Mouse (Mus musculus): ENCODE measurements around the gene Hist1h1a. TPM values are rescaled to one million over a fixed set of nuclear protein-coding genes. Genes with fewer than 3 reads are reported as not detected.

Gene Hist1h1a
- 0.66 and 1.8 TPM in 2 replicates for polyA plus RNA-seq (2012; rRNA removed)

GRCm38 (mm10) chr13:23763586-23764323, at the start of gene Hist1h1a:
Gene Hist1h1a (plus strand): TSS chr13:23763666.

GRCm38 (mm10) chr13:23738677-23739068, 24.8 kb upstream of the Hist1h1a start, which contains the start of gene Hist1h1c:
Gene Hist1h1c (plus strand): TSS chr13:23738808.

GRCm38 (mm10) chr13:23745381-23746161, 17.9 kb upstream of the Hist1h1a start, which contains the start of gene Hist1h3c:
Gene Hist1h3c (minus strand): TSS chr13:23745602.

GRCm38 (mm10) chr13:23746201-23747080, 17.0 kb upstream of the Hist1h1a start, which contains the start of gene Hist1h2bb:
Gene Hist1h2bb (plus strand): TSS chr13:23746734.

GRCm38 (mm10) chr13:23750839-23751477, 12.5 kb upstream of the Hist1h1a start, which contains the start of gene Hist1h2ab:
Gene Hist1h2ab (plus strand): TSS chr13:23751126.

GRCm38 (mm10) chr13:23752067-23752741, 11.3 kb upstream of the Hist1h1a start, which contains the start of gene Hist1h3b:
Gene Hist1h3b (plus strand): TSS chr13:23752267.

GRCm38 (mm10) chr13:23756790-23757189, 6.7 kb upstream of the Hist1h1a start, which contains the start of gene Hist1h4b:
Gene Hist1h4b (plus strand): TSS chr13:23757013.

GRCm38 (mm10) chr13:23760972-23761864, 2.2 kb upstream of the Hist1h1a start, which contains the start of gene Hist1h4a:
Gene Hist1h4a (minus strand): TSS chr13:23761230.

GRCm38 (mm10) chr13:23761871-23762821, 1.3 kb upstream of the Hist1h1a start, which contains the start of gene Hist1h3a:
Gene Hist1h3a (minus strand): TSS chr13:23762386.

GRCm38 (mm10) chr13:23769613-23770012, 6.1 kb downstream of the Hist1h1a start, which contains the start of gene Trim38:
Gene Trim38 (plus strand): TSS chr13:23769913.

GRCm38 (mm10) chr13:23806422-23807052, 43.1 kb downstream of the Hist1h1a start, which contains the start of gene Slc17a2:
Gene Slc17a2 (plus strand): TSS chr13:23806993.

Other genes with a start within 250 kb of the Hist1h1a start
- gene Hist1h4h, start 232.6 kb upstream of the Hist1h1a start, polyA plus RNA-seq (2012; rRNA removed): 10.2 and 10.6 TPM in 2 replicates
- gene Hist1h2af, start 229.8 kb upstream of the Hist1h1a start, polyA plus RNA-seq (2012; rRNA removed): 47.4 and 62.7 TPM in 2 replicates
- gene Hist1h3g, start 228.2 kb upstream of the Hist1h1a start, polyA plus RNA-seq (2012; rRNA removed): 2.2 and 4.8 TPM in 2 replicates
- 0.52 and 0.80 TPM in 2 replicates for gene Hist1h2bh, start 220.3 kb upstream of the Hist1h1a start, polyA plus RNA-seq (2012; rRNA removed)
- 0.48 and 0.52 TPM in 2 replicates for gene Hist1h3f, start 219.6 kb upstream of the Hist1h1a start, polyA plus RNA-seq (2012; rRNA removed)
- 4.7 and 5.8 TPM in 2 replicates for gene Hist1h4f, start 212.0 kb upstream of the Hist1h1a start, polyA plus RNA-seq (2012; rRNA removed)
- gene Hist1h1d, start 210.4 kb upstream of the Hist1h1a start, polyA plus RNA-seq (2012; rRNA removed): 0.14 and 0.15 TPM in 2 replicates
- 5.6 and 7.2 TPM in 2 replicates for gene Hist1h3e, start 201.3 kb upstream of the Hist1h1a start, polyA plus RNA-seq (2012; rRNA removed)
- gene Hist1h2ae, start 192.4 kb upstream of the Hist1h1a start, polyA plus RNA-seq (2012; rRNA removed): 4.4 and 4.5 TPM in 2 replicates
- gene Hist1h2bg, start 192.3 kb upstream of the Hist1h1a start, polyA plus RNA-seq (2012; rRNA removed): 7.1 and 9.6 TPM in 2 replicates
- gene Hist1h2bf, start 189.5 kb upstream of the Hist1h1a start, polyA plus RNA-seq (2012; rRNA removed): 2.3 and 2.6 TPM in 2 replicates
- 1.6 and 1.8 TPM in 2 replicates for gene Hist1h2ad, start 189.3 kb upstream of the Hist1h1a start, polyA plus RNA-seq (2012; rRNA removed)
- gene Hist1h3d, start 187.9 kb upstream of the Hist1h1a start, polyA plus RNA-seq (2012; rRNA removed): 4.3 and 5.6 TPM in 2 replicates
- 1.9 and 2.8 TPM in 2 replicates for gene Hist1h4d, start 182.1 kb upstream of the Hist1h1a start, polyA plus RNA-seq (2012; rRNA removed)
- 1.2 and 1.5 TPM in 2 replicates for gene Hist1h2be, start 142.5 kb upstream of the Hist1h1a start, polyA plus RNA-seq (2012; rRNA removed)
- 1.8 and 1.9 TPM in 2 replicates for gene Hist1h1e, start 141.1 kb upstream of the Hist1h1a start, polyA plus RNA-seq (2012; rRNA removed)
- 0.62 and 0.67 TPM in 2 replicates for gene Hist1h2ac, start 79.7 kb upstream of the Hist1h1a start, polyA plus RNA-seq (2012; rRNA removed)
- gene Hist1h2bc, start 79.5 kb upstream of the Hist1h1a start, polyA plus RNA-seq (2012; rRNA removed): 32.4 and 40.3 TPM in 2 replicates
- gene Hist1h1t, start 67.9 kb upstream of the Hist1h1a start, polyA plus RNA-seq (2012; rRNA removed): not detected in 2 replicates
- gene Hist1h4c, start 65.2 kb upstream of the Hist1h1a start, polyA plus RNA-seq (2012; rRNA removed): 2.6 and 3.4 TPM in 2 replicates
- 1.5 and 2.0 TPM in 2 replicates for gene Hfe, start 52.8 kb upstream of the Hist1h1a start, polyA plus RNA-seq (2012; rRNA removed)
- 12.8 and 15.6 TPM in 2 replicates for gene Hist1h1c, start 24.9 kb upstream of the Hist1h1a start, polyA plus RNA-seq (2012; rRNA removed)
- gene Hist1h3c, start 18.1 kb upstream of the Hist1h1a start, polyA plus RNA-seq (2012; rRNA removed): 3.9 and 4.1 TPM in 2 replicates
- 1.9 and 2.7 TPM in 2 replicates for gene Hist1h2bb, start 16.9 kb upstream of the Hist1h1a start, polyA plus RNA-seq (2012; rRNA removed)
- gene Hist1h2ab, start 12.5 kb upstream of the Hist1h1a start, polyA plus RNA-seq (2012; rRNA removed): 6.3 and 6.8 TPM in 2 replicates
- 7.5 and 8.8 TPM in 2 replicates for gene Hist1h3b, start 11.4 kb upstream of the Hist1h1a start, polyA plus RNA-seq (2012; rRNA removed)
- 4.9 and 7.8 TPM in 2 replicates for gene Hist1h4b, start 6.7 kb upstream of the Hist1h1a start, polyA plus RNA-seq (2012; rRNA removed)
- gene Hist1h4a, start 2.4 kb upstream of the Hist1h1a start, polyA plus RNA-seq (2012; rRNA removed): 2.3 and 3.4 TPM in 2 replicates
- 5.1 and 5.4 TPM in 2 replicates for gene Hist1h3a, start 1.3 kb upstream of the Hist1h1a start, polyA plus RNA-seq (2012; rRNA removed)
- gene Trim38, start 6.2 kb downstream of the Hist1h1a start, polyA plus RNA-seq (2012; rRNA removed): 0.04 TPM in 1 of 2 replicates, not detected in the other
- 0.01 TPM in 1 of 2 replicates, not detected in the other for gene Slc17a2, start 43.3 kb downstream of the Hist1h1a start, polyA plus RNA-seq (2012; rRNA removed)
- 0.01 and 0.05 TPM in 2 replicates for gene Slc17a3, start 75.8 kb downstream of the Hist1h1a start, polyA plus RNA-seq (2012; rRNA removed)
- 0.03 TPM in 1 of 2 replicates, not detected in the other for gene Slc17a1, start 104.1 kb downstream of the Hist1h1a start, polyA plus RNA-seq (2012; rRNA removed)
- not detected in 2 replicates for gene Slc17a4, start 151.3 kb downstream of the Hist1h1a start, polyA plus RNA-seq (2012; rRNA removed)
- not detected in 2 replicates for gene Hist1h2ba, start 170.5 kb downstream of the Hist1h1a start, polyA plus RNA-seq (2012; rRNA removed)
- gene Hist1h2aa, start 170.8 kb downstream of the Hist1h1a start, polyA plus RNA-seq (2012; rRNA removed): not detected in 2 replicates
- gene Scgn, start 227.5 kb downstream of the Hist1h1a start, polyA plus RNA-seq (2012; rRNA removed): 1.5 and 2.6 TPM in 2 replicates